Mouse (Mus musculus): ENCODE data around the gene Atg4c. TPM values are rescaled to one million over a fixed set of nuclear protein-coding genes. Genes with fewer than 3 reads are reported as not detected.

Gene Atg4c
- total and polyA plus RNA-seq, 2 experiments: 3.7 to 9.4 TPM

- TF ChIP-seq POLR2A (IDR thresholded peaks at IDR 0.05; ENCODE audit: extremely low read depth, insufficient read depth, low read length) (no peak), CTCF (IDR thresholded peaks at IDR 0.05; ENCODE audit: low read depth, low read length) (no peak)
- Histone ChIP-seq H3K4me3 (ENCODE audit: insufficient read depth, low read depth, low read length) (no peak overlapping the region), H3K9ac (ENCODE audit: low read depth, low read length) (no peak overlapping the region), H3K27ac (replicated peaks; ENCODE audit: insufficient read depth, low read depth, low read length) (no peak overlapping the region), H3K27me3 (ENCODE audit: control insufficient read depth, insufficient read depth, low read length) (no peaks in the 10 kb centered on the region), H3K4me1 (ENCODE audit: control insufficient read depth, insufficient read depth, low read length) (no peaks in the 10 kb centered on the region), H3K36me3 (ENCODE audit: control insufficient read depth, insufficient read depth, low read length) (peaks cover 29% of the 10 kb centered on the region), H3K79me2 (ENCODE audit: control insufficient read depth, insufficient read depth, low read length) (no peaks in the 10 kb centered on the region)
- DNase-seq (ENCODE audit: extremely low read depth, low read depth, low spot score): no peak
- WGBS: 88% methylated on average over 2 of the region's 2 CpGs
Observed at GRCm38 (mm10) chr4:99224790-99225189, 31.1 kb downstream of the Atg4c start.

DNA sequence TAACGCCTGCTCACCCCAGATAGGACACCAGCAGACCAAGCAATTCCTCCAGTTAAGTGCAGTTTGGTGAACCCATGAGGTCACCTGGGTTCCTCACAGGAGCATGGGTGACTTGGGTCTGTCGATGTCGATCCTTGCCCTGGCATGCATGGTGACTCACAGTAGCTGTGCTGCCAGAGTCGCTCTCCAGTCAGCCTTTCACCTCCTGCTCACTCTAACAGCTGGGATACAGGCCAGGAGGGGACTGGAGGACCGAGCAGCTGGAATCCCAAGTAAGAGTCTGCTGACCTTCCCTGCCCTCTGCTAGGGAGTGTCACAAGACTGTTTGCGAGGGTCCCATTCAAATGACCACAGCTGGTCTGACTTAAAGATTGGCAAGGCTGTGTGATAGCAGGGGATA is 33.5 kb downstream of the Atg4c start:
- TF ChIP-seq POLR2A (IDR thresholded peaks at IDR 0.05; ENCODE audit: extremely low read depth, insufficient read depth, low read length) (no peak), CTCF (IDR thresholded peaks at IDR 0.05; ENCODE audit: low read depth, low read length) (no peak)
- peak; percentile 28 for DNase-seq (ENCODE audit: extremely low read depth, low read depth, low spot score)
- WGBS: 64% methylated on average over 6 of the region's 6 CpGs
- Histone ChIP-seq H3K4me1 (ENCODE audit: control insufficient read depth, insufficient read depth, low read length) (no peaks in the 10 kb centered on the region), H3K27ac (replicated peaks; ENCODE audit: insufficient read depth, low read depth, low read length) (no peak overlapping the region), H3K27me3 (ENCODE audit: control insufficient read depth, insufficient read depth, low read length) (no peaks in the 10 kb centered on the region), H3K79me2 (ENCODE audit: control insufficient read depth, insufficient read depth, low read length) (no peaks in the 10 kb centered on the region), H3K4me3 (ENCODE audit: insufficient read depth, low read depth, low read length) (no peak overlapping the region), H3K36me3 (ENCODE audit: control insufficient read depth, insufficient read depth, low read length) (peaks cover 24% of the 10 kb centered on the region), H3K9ac (ENCODE audit: low read depth, low read length) (no peak overlapping the region)

- no peak overlapping the region for H3K4me3 ChIP-seq (ENCODE audit: insufficient read depth, low read depth, low read length)
- no peaks in the 10 kb centered on the region for H3K4me1 ChIP-seq (ENCODE audit: control insufficient read depth, insufficient read depth, low read length)
- DNase-seq (ENCODE audit: extremely low read depth, low read depth, low spot score): no peak
- no peaks in the 10 kb centered on the region for H3K79me2 ChIP-seq (ENCODE audit: control insufficient read depth, insufficient read depth, low read length)
- TF ChIP-seq CTCF (IDR thresholded peaks at IDR 0.05; ENCODE audit: low read depth, low read length) (no peak), POLR2A (IDR thresholded peaks at IDR 0.05; ENCODE audit: extremely low read depth, insufficient read depth, low read length) (no peak)
- H3K36me3 ChIP-seq (ENCODE audit: control insufficient read depth, insufficient read depth, low read length): peaks cover 20% of the 10 kb centered on the region
- H3K27me3 ChIP-seq (ENCODE audit: control insufficient read depth, insufficient read depth, low read length): no peaks in the 10 kb centered on the region
- H3K9ac ChIP-seq (ENCODE audit: low read depth, low read length): no peak overlapping the region
- WGBS: 95% methylated on average over 8 of the region's 8 CpGs
- H3K27ac ChIP-seq (replicated peaks; ENCODE audit: insufficient read depth, low read depth, low read length): no peak overlapping the region
Observed at GRCm38 (mm10) chr4:99229371-99229770, 35.6 kb downstream of the Atg4c start.

DNA sequence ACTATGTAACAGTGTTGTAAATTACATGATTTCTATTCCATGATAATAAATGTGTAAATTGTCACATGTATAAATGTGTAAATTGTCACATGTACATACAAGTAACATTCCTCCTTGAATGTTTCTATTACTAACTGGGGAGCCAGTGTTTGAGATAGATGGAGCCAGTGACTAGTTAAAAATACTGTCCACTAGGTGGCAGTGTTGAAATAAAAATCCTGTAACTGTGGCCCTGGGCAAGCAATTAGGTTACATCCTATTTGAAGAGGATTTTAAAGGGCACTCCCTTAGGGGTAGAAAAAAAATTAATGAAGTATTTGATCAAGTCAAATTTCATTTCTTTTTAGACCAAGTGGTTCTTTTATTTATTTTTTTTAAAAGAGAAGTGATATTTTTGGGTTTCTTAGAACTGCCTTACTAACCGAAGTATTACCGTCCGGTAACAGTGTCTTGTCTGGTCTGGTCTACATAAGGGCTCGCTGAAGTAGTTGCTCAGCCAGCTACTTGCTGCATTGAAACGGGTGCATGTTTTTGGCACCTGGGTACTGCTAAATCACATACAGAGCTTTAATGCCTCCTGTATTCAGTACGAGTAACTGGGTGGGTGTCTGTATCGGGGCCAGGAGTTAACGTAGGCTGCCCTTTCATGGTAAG is 41.6 kb downstream of the Atg4c start:
- Histone ChIP-seq H3K4me1 (ENCODE audit: control insufficient read depth, insufficient read depth, low read length) (no peaks in the 10 kb centered on the region), H3K36me3 (ENCODE audit: control insufficient read depth, insufficient read depth, low read length) (peaks cover 23% of the 10 kb centered on the region), H3K9ac (ENCODE audit: low read depth, low read length) (no peak overlapping the region), H3K79me2 (ENCODE audit: control insufficient read depth, insufficient read depth, low read length) (no peaks in the 10 kb centered on the region), H3K27ac (replicated peaks; ENCODE audit: insufficient read depth, low read depth, low read length) (no peak overlapping the region), H3K4me3 (ENCODE audit: insufficient read depth, low read depth, low read length) (no peak overlapping the region), H3K27me3 (ENCODE audit: control insufficient read depth, insufficient read depth, low read length) (no peaks in the 10 kb centered on the region)
- 95% methylated on average over 8 of the region's 8 CpGs for WGBS
- TF ChIP-seq CTCF (IDR thresholded peaks at IDR 0.05; ENCODE audit: low read depth, low read length) (0 out of 2 replicates have a peak, but pooled peaks have one; percentile 27), POLR2A (IDR thresholded peaks at IDR 0.05; ENCODE audit: extremely low read depth, insufficient read depth, low read length) (no peak)
- DNase-seq (ENCODE audit: extremely low read depth, low read depth, low spot score): peak; percentile 35

DNA sequence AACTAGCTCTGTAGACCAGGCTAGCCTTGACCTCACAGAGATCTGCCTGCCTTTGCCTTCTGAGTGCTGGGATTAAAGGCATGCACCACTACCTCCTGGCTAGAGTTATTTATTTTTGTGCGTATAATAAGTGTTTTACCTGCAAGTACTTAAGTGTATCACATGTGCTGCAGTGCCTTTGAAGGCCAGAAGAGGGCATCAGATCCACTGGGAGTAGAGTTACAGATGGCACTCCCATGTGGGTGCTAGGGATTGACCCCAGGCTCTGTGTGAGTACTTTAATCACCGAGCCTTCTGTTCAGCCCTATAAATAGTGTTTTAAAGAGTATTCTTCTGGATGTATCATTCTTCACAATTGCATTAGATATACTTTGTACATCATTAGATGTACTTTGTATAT is 44.6 kb downstream of the Atg4c start:
- 98% methylated on average over 2 of the region's 2 CpGs for WGBS
- no peak overlapping the region for H3K9ac ChIP-seq (ENCODE audit: low read depth, low read length)
- TF ChIP-seq POLR2A (IDR thresholded peaks at IDR 0.05; ENCODE audit: extremely low read depth, insufficient read depth, low read length) (no peak), CTCF (IDR thresholded peaks at IDR 0.05; ENCODE audit: low read depth, low read length) (no peak)
- H3K4me1 ChIP-seq (ENCODE audit: control insufficient read depth, insufficient read depth, low read length): no peaks in the 10 kb centered on the region
- no peaks in the 10 kb centered on the region for H3K27me3 ChIP-seq (ENCODE audit: control insufficient read depth, insufficient read depth, low read length)
- H3K36me3 ChIP-seq (ENCODE audit: control insufficient read depth, insufficient read depth, low read length): peaks cover 17% of the 10 kb centered on the region
- H3K4me3 ChIP-seq (ENCODE audit: insufficient read depth, low read depth, low read length): no peak overlapping the region
- no peaks in the 10 kb centered on the region for H3K79me2 ChIP-seq (ENCODE audit: control insufficient read depth, insufficient read depth, low read length)
- DNase-seq (ENCODE audit: extremely low read depth, low read depth, low spot score): no peak
- no peak overlapping the region for H3K27ac ChIP-seq (replicated peaks; ENCODE audit: insufficient read depth, low read depth, low read length)

- TF ChIP-seq CTCF (IDR thresholded peaks at IDR 0.05; ENCODE audit: low read depth, low read length): peak; percentile 64
- no peak for TF ChIP-seq POLR2A (IDR thresholded peaks at IDR 0.05; ENCODE audit: extremely low read depth, insufficient read depth, low read length)
- 73% methylated on average over 5 of the region's 5 CpGs for WGBS
Observed at GRCm38 (mm10) chr4:99241674-99242073, 47.9 kb downstream of the Atg4c start.

More at GRCm38 (mm10) chr4:99241674-99242073, 47.9 kb downstream of the Atg4c start:
- Histone ChIP-seq H3K9ac (ENCODE audit: low read depth, low read length) (no peak overlapping the region), H3K27ac (replicated peaks; ENCODE audit: insufficient read depth, low read depth, low read length) (no peak overlapping the region), H3K4me1 (ENCODE audit: control insufficient read depth, insufficient read depth, low read length) (no peaks in the 10 kb centered on the region), H3K27me3 (ENCODE audit: control insufficient read depth, insufficient read depth, low read length) (no peaks in the 10 kb centered on the region), H3K4me3 (ENCODE audit: insufficient read depth, low read depth, low read length) (no peak overlapping the region), H3K36me3 (ENCODE audit: control insufficient read depth, insufficient read depth, low read length) (peaks cover 14% of the 10 kb centered on the region), H3K79me2 (ENCODE audit: control insufficient read depth, insufficient read depth, low read length) (no peaks in the 10 kb centered on the region)
- no peak for DNase-seq (ENCODE audit: extremely low read depth, low read depth, low spot score)
